Mouse (Mus musculus) ES-Bruce4 (cell line): ENCODE results near the gene Tex50. TPM values are rescaled to one million over a fixed set of nuclear protein-coding genes. Genes with fewer than 3 reads are reported as not detected.
A peak's percentile ranks its signal among the peaks of the same experiment; 100 is the strongest.

ENCODE experiments used
- H3K27ac ChIP-seq: 2 replicates; pipeline ENCODE4 v1.5.1; 2012; ENCODE audit warnings: low read length, inconsistent platforms; ENCODE audit not compliant: insufficient read depth
- H3K27me3 ChIP-seq: 2 replicates; pipeline ENCODE4 v1.6.1; 2012; ENCODE audit warnings: mild to moderate bottlenecking, low read length, inconsistent platforms; ENCODE audit not compliant: control insufficient read depth, poor library complexity, insufficient read depth, severe bottlenecking
- H3K36me3 ChIP-seq: 2 replicates; pipeline ENCODE4 v1.6.1; 2012; ENCODE audit warnings: inconsistent platforms, mild to moderate bottlenecking, low read length, moderate library complexity; ENCODE audit not compliant: control insufficient read depth, poor library complexity, insufficient read depth, severe bottlenecking
- H3K4me1 ChIP-seq: one replicate; pipeline ENCODE4 v1.8.1; 2011; ENCODE audit warnings: low read length; ENCODE audit not compliant: control insufficient read depth, insufficient read depth
- H3K4me3 ChIP-seq: 2 replicates; pipeline ENCODE4 v1.5.1; 2011; ENCODE audit warnings: low read depth, mild to moderate bottlenecking, low read length
- H3K9ac ChIP-seq: 2 replicates; pipeline ENCODE4 v1.6.1; 2012; ENCODE audit warnings: low read depth, mild to moderate bottlenecking, inconsistent platforms; ENCODE audit not compliant: poor library complexity, severe bottlenecking
- H3K9me3 ChIP-seq: replicated peaks from 2 replicates; pipeline ENCODE4 v1.6.1; 2012; ENCODE audit warnings: mild to moderate bottlenecking, low read length, inconsistent platforms; ENCODE audit not compliant: control insufficient read depth, poor library complexity, insufficient read depth, severe bottlenecking
- CTCF ChIP-seq: IDR thresholded peaks from one replicate; pipeline ENCODE4 v1.8.1; 2011; ENCODE audit warnings: low read depth, low read length
- EP300 ChIP-seq: IDR thresholded peaks from 2 replicates; pipeline ENCODE4 v1.6.1; 2011; ENCODE audit warnings: low read depth, low read length; ENCODE audit not compliant: insufficient read depth
- POLR2A ChIP-seq: IDR thresholded peaks from one replicate; pipeline ENCODE4 v1.8.1; 2011; ENCODE audit warnings: low read length; ENCODE audit not compliant: insufficient read depth
- polyA plus RNA-seq: library from polyadenylated mRNA; stranded (reverse); fragments of >200 nt; gene quantifications from 2 replicates; pipeline ENCODE4 v1.2.4, GENCODE M21; 2011; ENCODE audit warnings: low read depth; ENCODE audit not compliant: missing spikeins, insufficient read depth, insufficient read length

Gene Tex50
- polyA plus RNA-seq, 1 experiment = 0.64 TPM

GRCm38 (mm10) chr1:161183677-161184076 is 24.6 kb upstream of the Tex50 start:
- Histone ChIP-seq H3K9ac (no peak overlapping the region), H3K9me3 (peaks cover 7% of the 10 kb centered on the region), H3K27me3 (no peaks in the 10 kb centered on the region), H3K4me1 (no peaks in the 10 kb centered on the region), H3K4me3 (no peak overlapping the region), H3K36me3 (no peaks in the 10 kb centered on the region), H3K27ac (no peak overlapping the region)
- TF ChIP-seq EP300 = no peak

DNA sequence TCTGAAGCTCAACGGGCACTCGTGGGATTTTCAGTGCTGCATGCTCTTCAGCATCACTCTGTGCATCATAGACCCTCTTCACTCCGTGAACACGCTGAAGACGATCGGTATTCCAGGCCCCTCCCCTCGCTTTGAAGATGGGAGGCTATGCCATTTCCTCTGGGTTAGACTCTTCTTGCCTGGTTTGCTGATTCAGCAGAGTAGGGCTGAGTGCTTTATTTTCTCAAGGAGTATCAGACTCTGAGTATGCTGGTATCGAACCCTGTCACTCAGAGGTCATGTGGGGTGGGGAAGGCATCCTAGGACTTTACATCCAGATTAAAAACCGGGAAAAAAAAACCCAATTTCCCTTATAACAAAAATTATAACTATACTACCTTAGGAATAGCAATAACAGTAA is 23.3 kb upstream of the Tex50 start:
- peaks cover 8% of the 10 kb centered on the region for H3K9me3 ChIP-seq
- TF ChIP-seq CTCF (no peak), POLR2A (no peak), EP300 (no peak)
- H3K27ac ChIP-seq = no peak overlapping the region
- H3K4me3 ChIP-seq = no peak overlapping the region
- no peaks in the 10 kb centered on the region for H3K4me1 ChIP-seq
- H3K27me3 ChIP-seq = no peaks in the 10 kb centered on the region
- no peak overlapping the region for H3K9ac ChIP-seq
- no peaks in the 10 kb centered on the region for H3K36me3 ChIP-seq

- TF ChIP-seq CTCF (peak; percentile 78), EP300 (no peak), POLR2A (no peak)
- no peaks in the 10 kb centered on the region for H3K27me3 ChIP-seq
- no peaks in the 10 kb centered on the region for H3K4me1 ChIP-seq
- H3K9me3 ChIP-seq = peaks cover 8% of the 10 kb centered on the region
- H3K4me3 ChIP-seq = peak overlapping the region; percentile 38; the same call in 1 of the 2 replicates
- H3K9ac ChIP-seq = no peak overlapping the region
- H3K27ac ChIP-seq = no peak overlapping the region
- H3K36me3 ChIP-seq = no peaks in the 10 kb centered on the region
Observed at GRCm38 (mm10) chr1:161180674-161181073, 21.6 kb upstream of the Tex50 start.

DNA sequence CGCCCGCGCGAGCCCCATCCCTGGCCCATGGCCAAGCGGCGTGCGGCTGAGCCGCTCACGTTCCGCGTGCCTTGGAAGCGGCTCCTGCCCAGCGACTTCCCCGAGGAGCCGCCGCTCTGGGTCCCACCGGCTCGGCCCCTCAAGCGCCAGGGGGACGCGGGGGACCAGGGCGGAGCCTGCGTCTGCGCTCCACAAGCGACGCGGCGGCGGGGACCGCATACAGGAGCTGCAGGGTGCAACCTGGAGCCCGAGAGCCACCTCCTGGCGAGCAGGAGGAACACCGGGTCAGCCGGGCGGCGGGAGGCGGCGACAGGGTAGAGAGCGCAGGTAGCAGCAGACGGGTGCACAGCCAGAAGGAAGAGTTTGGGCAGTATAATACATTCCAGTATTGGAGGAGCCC is 11.5 kb upstream of the Tex50 start:
- no peaks in the 10 kb centered on the region for H3K9me3 ChIP-seq
- peak overlapping the region; percentile 34; the same call in 1 of the 2 replicates for H3K9ac ChIP-seq
- H3K4me1 ChIP-seq = no peaks in the 10 kb centered on the region
- H3K27ac ChIP-seq = no peak overlapping the region
- H3K27me3 ChIP-seq = no peaks in the 10 kb centered on the region
- TF ChIP-seq POLR2A = no peak
- TF ChIP-seq CTCF = peak; percentile 68
- 0 out of 2 replicates have a peak, but pooled peaks have one; percentile 6 for TF ChIP-seq EP300
- H3K4me3 ChIP-seq = peak overlapping the region; percentile 59
- no peaks in the 10 kb centered on the region for H3K36me3 ChIP-seq

- H3K27me3 ChIP-seq = no peaks in the 10 kb centered on the region
- TF ChIP-seq CTCF (no peak), POLR2A (no peak), EP300 (peak; percentile 89)
- H3K9me3 ChIP-seq = peaks cover 5% of the 10 kb centered on the region
- H3K27ac ChIP-seq = peak overlapping the region; percentile 49; the same call in 1 of the 2 replicates
- no peak overlapping the region for H3K9ac ChIP-seq
- no peaks in the 10 kb centered on the region for H3K36me3 ChIP-seq
- no peak overlapping the region for H3K4me3 ChIP-seq
- peaks cover 2% of the 10 kb centered on the region for H3K4me1 ChIP-seq
Observed at GRCm38 (mm10) chr1:161160266-161160665, 1.2 kb upstream of the Tex50 start.

GRCm38 (mm10) chr1:161156546-161156945 is 2.6 kb downstream of the Tex50 start:
- Histone ChIP-seq H3K9ac (no peak overlapping the region), H3K9me3 (no peaks in the 10 kb centered on the region)
- no peak for TF ChIP-seq CTCF
- no peak for TF ChIP-seq POLR2A
- TF ChIP-seq EP300 = no peak

More at GRCm38 (mm10) chr1:161156546-161156945, 2.6 kb downstream of the Tex50 start:
- Histone ChIP-seq H3K27ac (no peak overlapping the region), H3K4me3 (no peak overlapping the region), H3K36me3 (no peaks in the 10 kb centered on the region), H3K4me1 (peaks cover 2% of the 10 kb centered on the region), H3K27me3 (no peaks in the 10 kb centered on the region)
